Mouse (Mus musculus) heart, adult 18-20 months (tissue): ENCODE data around the gene C3. TPM values are rescaled to one million over a fixed set of nuclear protein-coding genes. Genes with fewer than 3 reads are reported as not detected.

Experiments
- DNase-seq, 2 experiments: peaks; one replicate each; pipeline ENCODE4 v3.0.0; 2021 to 2022; ENCODE audit warnings: mixed read lengths in 1 of 2
- total RNA-seq, 2 experiments: library from RNA; stranded (reverse); gene quantifications; 2 replicates each; pipeline ENCODE4 v1.2.3; 2021

The C3 gene
- total RNA-seq, 2 experiments from 2014 or later = 69.5 to 194 TPM

DNA sequence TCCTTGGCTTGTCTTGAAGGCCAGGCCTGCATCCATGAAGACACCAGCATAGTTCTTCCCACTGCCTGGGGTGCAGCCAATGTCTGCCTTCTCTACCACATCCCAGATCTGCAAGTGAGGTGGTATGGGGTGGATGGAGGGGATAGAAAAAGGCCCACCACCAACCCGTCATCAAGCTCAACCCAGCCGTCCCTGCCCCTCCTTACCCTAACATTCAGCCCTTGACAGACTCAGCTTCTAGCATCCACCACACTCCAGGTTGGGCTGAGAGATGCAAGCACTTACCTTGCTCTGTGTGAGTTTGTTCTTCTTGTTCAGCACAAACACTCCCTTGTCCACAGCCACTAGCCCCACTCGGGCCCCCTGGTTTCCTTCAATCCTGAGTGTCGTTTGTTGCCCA, 6.0 kb downstream of the C3 start:
- no peak for DNase-seq

- peak; percentile 27 to 60 for DNase-seq
Measured at GRCm38 (mm10) chr17:57219884-57220207, 8.1 kb downstream of the C3 start.

DNA sequence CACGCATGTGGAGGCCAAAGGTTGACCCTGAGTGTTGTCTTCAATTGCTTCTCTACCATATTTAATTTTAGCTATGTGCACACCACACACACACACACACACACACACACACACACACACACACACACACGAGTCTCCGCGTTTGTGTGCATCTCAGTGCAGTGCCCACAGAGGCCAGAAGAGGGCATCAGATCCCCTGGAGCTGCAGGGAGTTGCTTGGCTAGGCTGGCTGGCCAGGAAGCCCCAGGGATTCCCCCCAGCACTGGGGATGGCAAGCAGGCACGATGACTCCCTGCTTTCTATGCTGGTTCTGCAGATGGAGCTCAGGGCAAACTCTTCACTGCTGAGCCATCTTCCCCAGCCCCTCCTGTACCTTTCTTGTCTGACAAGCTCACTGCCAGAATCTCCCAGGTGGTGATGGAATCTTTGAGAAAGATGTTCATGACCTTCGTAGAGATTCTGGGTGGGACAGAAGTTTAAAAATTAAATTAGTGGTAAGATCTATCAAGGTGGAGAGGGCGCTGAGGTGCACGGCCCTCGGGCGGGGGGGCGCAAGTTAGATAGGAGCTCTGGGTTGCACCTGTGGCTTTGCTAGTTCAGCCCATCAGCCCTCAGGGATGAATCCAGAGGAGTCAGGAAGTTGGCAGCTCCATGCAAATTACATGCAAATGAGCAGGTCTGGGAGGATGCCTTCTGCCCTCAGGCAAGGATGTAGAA, 8.6 kb downstream of the C3 start:
- peak; percentile 72 to 89 for DNase-seq

- DNase-seq = no peak
Measured at GRCm38 (mm10) chr17:57218335-57218900, 9.5 kb downstream of the C3 start.

DNA sequence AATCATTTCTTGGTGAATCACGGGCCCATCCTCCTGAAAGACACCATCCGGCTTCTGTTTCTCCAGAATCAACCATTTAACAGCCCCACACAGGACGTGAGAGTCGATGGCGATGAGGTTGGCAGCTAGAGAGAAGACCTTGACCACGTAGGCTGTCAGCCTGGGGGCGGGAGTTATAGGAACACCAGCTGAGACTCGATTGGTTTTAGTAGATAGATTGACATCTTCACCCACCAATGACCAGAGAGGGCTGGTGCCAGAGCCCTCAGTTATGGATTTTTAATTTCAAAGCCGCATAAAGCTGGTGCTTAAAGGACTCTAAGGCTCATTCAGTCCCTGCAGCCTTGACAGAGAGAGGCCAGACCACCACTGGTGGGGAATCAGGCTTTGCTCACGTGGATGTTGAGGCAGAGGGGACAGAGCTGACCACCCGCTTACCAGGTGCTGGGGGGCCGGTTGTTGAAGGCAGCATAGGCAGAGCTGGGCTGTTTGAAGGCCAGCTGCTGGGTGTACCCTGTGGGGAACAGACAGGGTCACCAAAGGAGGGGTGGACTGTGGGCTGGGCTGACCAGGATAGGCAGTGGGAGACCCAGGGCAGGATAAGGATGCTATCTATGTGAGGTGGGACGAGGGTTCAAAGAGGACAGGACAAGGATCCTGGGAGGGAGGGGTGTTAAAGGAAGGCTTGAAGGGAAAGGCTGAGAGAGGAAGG, 13.1 kb downstream of the C3 start:
- no peak for DNase-seq

DNA sequence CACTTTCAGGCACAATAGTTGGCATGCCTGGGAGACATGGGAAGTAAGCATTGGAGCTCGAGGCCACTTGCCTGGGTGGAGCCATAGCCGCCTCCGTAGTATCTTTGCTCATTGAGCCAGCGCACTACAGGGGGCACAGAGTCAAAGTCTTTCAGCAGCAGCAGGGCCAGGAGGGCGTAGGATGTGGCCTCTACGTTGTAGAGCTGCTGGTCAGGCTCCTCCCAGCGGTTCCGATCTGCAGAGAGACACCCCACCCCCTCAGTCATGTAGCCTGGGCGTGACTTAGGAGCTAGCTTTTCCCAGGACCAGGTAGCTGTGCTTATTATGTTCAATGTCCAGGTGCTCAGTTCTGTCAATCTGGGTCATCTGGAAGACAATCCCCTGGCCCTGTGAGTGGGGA, 16.4 kb downstream of the C3 start:
- DNase-seq = no peak

DNA sequence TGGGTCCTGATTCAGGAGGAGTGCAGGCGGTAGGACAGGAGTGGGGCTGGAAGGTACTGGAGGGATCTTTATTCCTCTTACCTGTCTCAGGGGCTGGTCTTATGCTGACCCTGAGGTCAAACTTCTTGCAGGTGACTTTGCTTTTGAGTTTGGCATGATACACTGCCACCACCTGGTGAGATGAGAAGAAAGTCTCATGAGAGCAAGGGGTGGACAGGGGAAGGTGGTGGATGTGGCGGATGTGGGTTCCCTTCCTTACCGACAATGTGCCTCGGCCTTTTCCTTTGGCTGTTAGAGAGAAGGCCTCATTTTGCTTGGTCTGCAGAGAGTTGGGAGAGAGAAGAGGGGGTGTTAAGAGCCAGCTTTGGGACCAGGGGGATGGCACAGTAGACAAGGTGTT, 18.6 kb downstream of the C3 start:
- no peak for DNase-seq

- peak in 1 of 2 experiments; percentile 47 for DNase-seq
Measured at GRCm38 (mm10) chr17:57207938-57208337, 20.0 kb downstream of the C3 start.

- DNase-seq = no peak
Measured at GRCm38 (mm10) chr17:57201841-57202724, 25.9 kb downstream of the C3 start.

DNA sequence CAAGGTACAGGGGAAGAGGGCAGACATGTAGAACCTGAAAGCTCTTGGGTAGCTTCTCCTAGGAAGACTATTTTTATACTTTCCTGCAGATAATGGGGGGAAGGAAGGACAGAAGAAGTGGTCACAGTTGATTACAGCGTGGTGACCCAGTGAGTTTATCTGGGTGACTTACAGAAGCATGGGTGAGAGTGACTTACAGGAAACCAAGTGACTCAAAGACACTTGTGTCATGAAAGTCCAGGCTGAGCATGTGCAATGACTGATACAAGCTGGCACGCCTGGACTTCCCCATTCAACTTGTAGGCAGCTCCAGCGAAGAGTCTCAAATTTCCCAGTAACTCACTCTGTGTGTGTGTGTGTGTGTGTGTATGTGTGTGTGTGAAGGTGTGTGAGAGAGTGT, 29.7 kb downstream of the C3 start:
- DNase-seq = no peak

GRCm38 (mm10) chr17:57195326-57196010, 32.5 kb downstream of the C3 start:
- DNase-seq = no peak

GRCm38 (mm10) chr17:57194771-57195170, 33.2 kb downstream of the C3 start:
- no peak for DNase-seq

DNA sequence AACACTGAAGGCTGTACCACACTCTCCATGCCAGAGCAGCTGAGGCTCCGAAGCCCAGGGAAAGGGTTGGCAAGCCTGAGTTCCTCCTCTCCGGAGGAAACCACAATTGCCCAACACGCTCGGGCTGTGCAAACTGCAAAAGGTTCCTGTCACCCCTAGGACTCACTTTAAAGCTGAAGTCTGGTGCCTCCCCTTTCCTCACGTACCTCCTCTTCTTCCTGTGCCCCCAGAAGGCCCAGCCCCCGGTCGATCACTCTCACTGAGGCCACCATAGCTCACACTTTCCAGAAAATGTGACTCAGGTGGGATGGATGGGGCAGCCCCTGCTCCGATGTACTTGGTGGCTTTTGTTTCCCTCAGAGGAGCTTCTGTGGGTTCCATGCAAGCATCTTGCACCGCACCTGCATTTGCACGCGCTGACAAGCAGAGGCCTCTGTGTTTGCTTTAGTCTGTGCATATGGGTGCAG, 33.9 kb downstream of the C3 start, which contains the start of gene Tnfsf14:
Gene Tnfsf14 (minus strand): TSS at position 137 of the 467 bp plus-strand sequence.
- peak; percentile 26 to 54 for DNase-seq

GRCm38 (mm10) chr17:57188510-57189192, 39.3 kb downstream of the C3 start:
- no peak for DNase-seq

GRCm38 (mm10) chr17:57185641-57186040, 42.3 kb downstream of the C3 start:
- no peak for DNase-seq

GRCm38 (mm10) chr17:57182871-57183270, 45.1 kb downstream of the C3 start:
- DNase-seq = no peak

DNA sequence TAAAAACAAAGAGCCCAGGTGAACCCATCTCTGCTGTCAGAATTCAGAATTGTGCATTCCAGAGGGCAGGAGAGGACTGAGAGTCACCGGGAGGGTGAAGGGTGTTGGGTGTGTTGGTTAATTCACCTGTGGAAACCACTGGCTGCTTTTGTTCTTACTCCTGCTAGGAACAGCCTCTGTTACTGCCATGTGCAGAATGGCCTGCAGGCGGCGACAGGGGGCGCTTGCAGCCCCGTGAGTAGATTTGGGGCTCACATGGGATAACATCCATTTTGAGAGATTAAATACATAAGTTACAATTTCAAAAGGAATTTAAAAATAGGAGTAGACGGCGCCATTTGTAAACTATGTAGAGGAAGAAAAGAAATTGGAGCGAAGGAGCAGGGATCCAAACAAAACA, 47.6 kb downstream of the C3 start:
- peak in 1 of 2 experiments; percentile 39 for DNase-seq

GRCm38 (mm10) chr17:57173351-57173750, 54.6 kb downstream of the C3 start:
- DNase-seq = no peak

DNA sequence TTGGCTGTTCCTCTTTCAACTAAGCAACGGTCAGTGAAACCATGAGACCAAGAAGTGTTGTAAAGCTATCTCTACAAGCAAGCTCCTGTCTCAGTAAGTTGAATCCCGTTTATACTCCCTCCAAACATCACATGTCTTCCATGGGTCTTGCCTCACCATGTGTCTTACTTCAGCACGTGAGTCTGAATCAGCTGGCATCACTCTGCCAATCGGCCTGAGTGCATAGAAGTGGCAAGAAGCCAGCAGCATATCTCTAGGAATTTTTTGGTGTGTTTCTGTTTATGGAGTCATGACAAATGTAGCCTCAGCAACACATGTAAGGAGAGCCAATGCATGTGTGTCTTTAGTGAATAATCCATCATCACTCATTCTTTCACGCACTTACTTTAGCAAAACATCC, 55.6 kb downstream of the C3 start:
- DNase-seq = no peak

DNA sequence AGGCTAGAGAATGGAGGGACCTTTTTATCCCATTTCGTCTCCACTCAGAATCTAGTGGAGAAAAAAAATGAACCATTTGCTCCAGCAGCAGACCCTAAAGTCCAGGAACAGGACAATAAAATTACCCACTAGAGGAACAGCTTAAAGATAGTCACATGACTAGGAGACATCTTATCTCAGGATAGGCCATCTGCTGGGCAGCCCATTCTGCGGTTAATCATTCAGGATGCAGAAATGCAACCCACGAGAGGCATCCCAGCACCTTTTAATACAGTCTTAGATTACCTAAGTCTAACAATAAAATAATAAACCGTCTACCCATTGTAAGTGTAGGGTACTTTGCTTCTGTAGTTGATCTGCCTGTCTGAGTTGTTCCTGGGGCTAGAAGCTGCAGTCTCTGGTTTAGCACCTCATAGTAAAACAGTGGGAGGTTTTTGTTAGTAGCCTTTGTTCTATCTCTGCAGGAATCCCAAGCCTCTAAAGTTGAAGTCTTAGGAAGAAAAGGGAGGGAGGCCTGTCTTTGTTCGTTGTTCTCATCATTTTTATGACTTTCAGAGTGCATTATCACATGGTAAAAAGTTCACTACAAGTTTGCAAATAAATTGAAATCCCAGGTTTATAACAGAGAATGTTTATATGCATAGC, 57.2 kb downstream of the C3 start:
- DNase-seq = no peak
